Mouse (Mus musculus) ES-E14 (cell line): ENCODE measurements around the gene Epb42. TPM values are rescaled to one million over a fixed set of nuclear protein-coding genes. Genes with fewer than 3 reads are reported as not detected.

Experiments
- DNase-seq: peaks from one replicate; pipeline ENCODE4 v3.0.0-alpha.2; 2013; ENCODE audit warnings: low read depth, low spot score
- H3K27ac ChIP-seq: 2 replicates; pipeline ENCODE4 v1.5.1; 2012; ENCODE audit warnings: low read depth, mild to moderate bottlenecking, low read length, moderate library complexity, mixed read lengths; ENCODE audit not compliant: poor library complexity, insufficient read depth, severe bottlenecking
- H3K36me3 ChIP-seq: 2 replicates; pipeline ENCODE4 v1.6.1; 2012; ENCODE audit warnings: mild to moderate bottlenecking, low read length, moderate library complexity, mixed read lengths; ENCODE audit not compliant: control insufficient read depth, poor library complexity, insufficient read depth, severe bottlenecking
- H3K4me1 ChIP-seq, 2 experiments: fragments of 150-350 bp in 1 of 2; sonication (generic) in 1 of 2; 2 replicates each; pipeline ENCODE4 v1.6.1; 2012; ENCODE audit warnings: low read length in 2 of 2, mild to moderate bottlenecking in 1 of 2, mixed read lengths in 1 of 2; ENCODE audit not compliant: control insufficient read depth in 2 of 2, insufficient read depth in 2 of 2, poor library complexity in 1 of 2
- H3K4me3 ChIP-seq, 2 experiments: fragments of 150-350 bp in 1 of 2; sonication (generic) in 1 of 2; 2 replicates each; pipeline ENCODE4 v1.5.1; 2012; ENCODE audit warnings: low read length in 2 of 2, low read depth in 1 of 2, mild to moderate bottlenecking in 1 of 2, mixed read lengths in 1 of 2; ENCODE audit not compliant: insufficient read depth in 1 of 2, poor library complexity in 1 of 2, severe bottlenecking in 1 of 2
- H3K9ac ChIP-seq: 2 replicates; pipeline ENCODE4 v1.6.1; 2012; ENCODE audit warnings: low read depth, mild to moderate bottlenecking, low read length, mixed read lengths; ENCODE audit not compliant: poor library complexity, insufficient read depth, severe bottlenecking
- H3K9me3 ChIP-seq: fragments of 150-350 bp; sonication (generic); 2 replicates; pipeline ENCODE4 v1.6.1; 2012; ENCODE audit warnings: low read depth, mild to moderate bottlenecking, low read length; ENCODE audit not compliant: control insufficient read depth, insufficient read depth
- CHD2 ChIP-seq: IDR thresholded peaks from 2 replicates; pipeline ENCODE4 v1.6.1; 2014; ENCODE audit warnings: mild to moderate bottlenecking, low read depth, low read length, inconsistent platforms
- HCFC1 ChIP-seq: IDR thresholded peaks from 2 replicates; pipeline ENCODE4 v1.6.1; 2012; ENCODE audit warnings: low read length, inconsistent platforms, borderline replicate concordance; ENCODE audit not compliant: insufficient read depth
- MAFK ChIP-seq: IDR thresholded peaks from 2 replicates; pipeline ENCODE4 v1.6.1; 2014; ENCODE audit warnings: mild to moderate bottlenecking, low read depth, low read length, inconsistent platforms; ENCODE audit not compliant: insufficient read depth
- ZC3H11A ChIP-seq: IDR thresholded peaks from 2 replicates; pipeline ENCODE4 v1.6.1; 2012; ENCODE audit warnings: low read depth, mild to moderate bottlenecking, inconsistent platforms, low read length, borderline replicate concordance
- ZNF384 ChIP-seq: IDR thresholded peaks from 2 replicates; pipeline ENCODE4 v1.6.1; 2012; ENCODE audit warnings: low read depth, low read length, inconsistent platforms
- in situ Hi-C, 2 experiments: fragments of 600-800 bp; cut with MboI; formaldehyde crosslinking; loops; one replicate each; pipeline ENCODE4 v1.15.1; 2025; ENCODE audit warnings: low sequenced_read_pairs in 2 of 2, inconsistent platforms in 1 of 2; ENCODE audit not compliant: unreplicated experiment in 2 of 2
- total RNA-seq: library from RNA; depleted of rRNA; stranded (reverse); fragments of 300-350 nt; gene quantifications from 2 replicates; pipeline ENCODE4 v1.2.3, GENCODE M21; 2012

The Epb42 gene
- total RNA-seq, 1 experiment, result not detected

DNA sequence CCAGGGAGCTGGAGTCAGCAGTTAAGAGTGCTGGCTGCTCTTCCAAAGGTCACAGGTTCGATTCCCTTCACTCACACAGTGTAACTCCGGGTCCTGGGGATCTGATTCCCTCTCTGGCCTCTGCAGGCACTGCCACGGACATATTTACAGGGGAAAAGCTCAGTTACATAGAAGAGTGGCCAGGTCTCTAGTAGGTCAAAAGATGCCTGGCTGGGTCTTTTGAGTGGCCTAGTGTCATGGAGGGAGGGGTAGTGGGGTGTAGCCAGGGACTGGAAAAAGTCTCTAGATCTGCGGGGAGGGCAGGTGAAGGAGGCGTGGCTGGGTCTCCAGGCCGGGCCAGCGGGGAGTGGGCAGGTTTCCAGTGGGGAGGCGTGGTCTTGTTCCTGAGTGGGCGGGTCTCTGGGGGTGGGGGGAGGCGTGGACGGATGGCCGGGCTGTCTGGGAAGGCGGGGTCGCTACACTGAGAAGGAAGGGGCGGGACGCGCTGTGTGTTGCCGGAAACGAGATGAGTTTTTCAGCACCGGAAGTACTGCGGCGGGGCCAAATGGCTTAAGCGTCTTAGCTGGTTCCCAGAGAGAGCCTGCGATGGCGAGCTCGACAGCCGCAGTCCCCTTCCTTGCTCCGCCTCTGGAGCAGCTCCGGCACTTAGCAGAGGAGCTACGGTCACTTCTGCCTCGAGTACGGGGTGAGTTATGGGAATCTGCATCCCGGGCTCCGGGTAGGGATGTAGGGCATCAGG is 28.8 kb downstream of the Epb42 start, which contains the start of gene Ccndbp1:
Gene Ccndbp1 (plus strand): TSS at position 479 of the 739 bp plus-strand sequence.
- Histone ChIP-seq H3K27ac (no peak within 1 kb of the TSS), H3K9ac (peak within 1 kb of the TSS; percentile 82), H3K9me3 (no peaks in the 10 kb centered on the region), H3K36me3 (no peaks in the 10 kb centered on the region), H3K4me1 (no peaks in the 10 kb centered on the region), H3K4me3 (peak within 1 kb of the TSS; percentile 74 to 98)
- DNase-seq, result peak; percentile 90
- TF ChIP-seq HCFC1, result no peak
- no peak for TF ChIP-seq ZC3H11A
- no peak for TF ChIP-seq CHD2
- TF ChIP-seq ZNF384, result no peak
- no peak for TF ChIP-seq MAFK
- in situ Hi-C loops, result no loop called here

DNA sequence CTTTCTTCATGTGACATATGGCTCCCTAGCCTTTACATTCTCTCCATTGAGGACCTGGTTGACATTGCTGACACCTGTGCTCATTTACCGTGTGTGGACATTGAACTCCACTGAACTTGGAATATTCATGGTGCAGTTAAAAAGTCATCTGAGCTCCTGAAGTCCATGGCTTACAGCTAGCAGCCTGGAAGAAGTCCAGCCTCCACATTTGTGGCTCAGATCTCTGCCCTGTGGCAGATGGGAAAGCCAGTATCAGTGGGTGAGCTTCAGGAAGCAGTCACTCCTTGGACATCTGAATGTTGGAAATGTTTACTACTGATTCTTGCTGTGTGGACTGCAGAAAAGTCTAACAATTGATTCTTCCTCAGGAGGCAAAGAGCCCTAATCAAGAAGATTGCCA is 29.9 kb downstream of the Epb42 start:
- TF ChIP-seq MAFK (no peak), HCFC1 (no peak), ZC3H11A (no peak), CHD2 (no peak), ZNF384 (no peak)
- in situ Hi-C loops, result no loop called here
- Histone ChIP-seq H3K4me3 (no peak overlapping the region), H3K27ac (no peak overlapping the region), H3K9me3 (no peaks in the 10 kb centered on the region), H3K4me1 (no peaks in the 10 kb centered on the region), H3K9ac (no peak overlapping the region), H3K36me3 (no peaks in the 10 kb centered on the region)
- no peak for DNase-seq

DNA sequence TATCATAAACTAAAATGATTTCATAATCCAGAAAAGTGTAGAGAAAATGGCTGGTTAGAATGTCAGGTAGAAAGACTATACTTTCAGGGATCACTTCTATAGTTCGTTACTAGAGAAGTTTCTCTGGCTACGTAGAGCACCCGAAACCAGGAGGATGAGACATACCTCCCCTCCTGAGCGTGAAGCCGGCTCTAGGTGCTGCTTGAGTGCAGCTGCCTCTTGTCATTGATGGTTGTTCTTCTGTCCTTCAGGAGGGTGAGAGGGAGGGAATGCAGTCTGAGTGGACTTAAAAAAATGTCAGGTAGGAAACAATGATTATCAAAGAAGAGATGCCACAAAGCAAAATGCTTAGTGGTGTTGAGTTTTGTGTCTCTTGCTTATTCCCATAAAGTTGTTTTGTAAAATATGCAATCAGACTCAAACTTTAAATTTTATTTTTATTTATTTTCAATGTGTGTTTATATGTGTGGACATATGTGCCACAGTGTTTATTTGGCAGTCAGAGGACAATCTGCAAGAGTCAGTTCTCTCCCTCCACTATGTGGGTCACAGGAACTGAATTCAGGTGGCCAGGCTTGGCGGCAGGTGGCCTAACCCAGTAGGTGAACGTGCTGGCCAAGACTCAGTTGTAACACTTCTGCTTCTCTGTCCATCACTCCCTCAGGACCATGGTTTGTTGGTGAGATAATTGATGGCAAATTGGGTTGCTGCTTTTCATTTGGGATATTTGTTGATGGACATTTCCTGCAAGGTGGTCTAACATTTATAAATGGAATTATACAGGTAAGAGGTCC is 32.7 kb downstream of the Epb42 start:
- in situ Hi-C loops, result no loop called here
- DNase-seq, result no peak

DNA sequence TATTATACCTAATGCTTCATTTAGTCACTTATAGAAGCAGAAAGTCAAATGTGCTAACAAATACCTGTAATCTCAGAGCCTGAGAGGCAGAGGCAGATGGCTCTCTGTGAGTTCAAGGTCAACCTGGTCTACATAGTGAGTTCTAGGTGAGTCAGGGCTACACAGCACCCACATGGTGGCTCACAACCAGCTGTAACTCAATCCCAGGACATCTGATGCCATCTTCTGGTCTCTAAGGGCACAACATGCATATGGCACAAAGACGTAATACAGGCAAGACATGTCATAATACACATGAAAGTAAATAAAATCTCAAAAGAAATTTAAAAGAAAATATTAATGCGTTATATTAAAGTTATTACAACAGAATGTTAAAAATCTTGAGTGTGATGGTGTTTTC is 33.3 kb downstream of the Epb42 start:
- Histone ChIP-seq H3K36me3 (no peaks in the 10 kb centered on the region), H3K4me1 (no peaks in the 10 kb centered on the region), H3K9ac (no peak overlapping the region), H3K27ac (no peak overlapping the region), H3K4me3 (no peak overlapping the region), H3K9me3 (no peaks in the 10 kb centered on the region)
- TF ChIP-seq MAFK (no peak), CHD2 (no peak), HCFC1 (no peak), ZNF384 (no peak), ZC3H11A (peak; percentile 34; the same call in 1 of the 2 replicates)
- in situ Hi-C loops, result no loop called here
- DNase-seq, result no peak

More for the DNA sequence above, 32.7 kb downstream of the Epb42 start:
- H3K9ac ChIP-seq, result no peak overlapping the region
- TF ChIP-seq ZNF384 (no peak), CHD2 (no peak), HCFC1 (no peak), MAFK (no peak), ZC3H11A (no peak)
- H3K27ac ChIP-seq, result no peak overlapping the region
- no peaks in the 10 kb centered on the region for H3K4me1 ChIP-seq
- no peaks in the 10 kb centered on the region for H3K9me3 ChIP-seq
- no peaks in the 10 kb centered on the region for H3K36me3 ChIP-seq
- H3K4me3 ChIP-seq, result no peak overlapping the region
